Mouse (Mus musculus): ENCODE results near the gene Ccnb3.
"Not testable (repeated sequence)": the region's sequence is repeated elsewhere in the genome, so short reads cannot be mapped to it uniquely, and the experiment has no call there.

The Ccnb3 gene

GRCm38 (mm10) chrX:7041519-7041918 lies at the start of gene Ccnb3:
Ccnb3 (minus strand) TSS chrX:7041619.
- DNase-seq (ENCODE audit: low read depth, low spot score), result no peak

GRCm38 (mm10) chrX:7090323-7090722 lies 48.9 kb upstream of the Ccnb3 start:
- DNase-seq (ENCODE audit: low read depth, low spot score), result no peak

- no peak for DNase-seq (ENCODE audit: low read depth, low spot score)
These were observed 44.5 kb upstream of the Ccnb3 start for GRCm38 (mm10) chrX:7085878-7086277.

GRCm38 (mm10) chrX:7079820-7080429 lies 38.5 kb upstream of the Ccnb3 start:
- no peak for DNase-seq (ENCODE audit: low read depth, low spot score)

- DNase-seq (ENCODE audit: low read depth, low spot score), result no peak
These were observed 26.6 kb upstream of the Ccnb3 start for GRCm38 (mm10) chrX:7068002-7068401.

- no peak for DNase-seq (ENCODE audit: low read depth, low spot score)
These were observed 25.8 kb upstream of the Ccnb3 start, which contains the start of gene Akap4 for GRCm38 (mm10) chrX:7067219-7067618. Akap4 (plus strand) TSS chrX:7067519.

GRCm38 (mm10) chrX:7064109-7064508 lies 22.7 kb upstream of the Ccnb3 start:
- no peak for DNase-seq (ENCODE audit: low read depth, low spot score)

- DNase-seq (ENCODE audit: low read depth, low spot score), result no peak
These were observed 16.2 kb upstream of the Ccnb3 start for GRCm38 (mm10) chrX:7057634-7058033.

- DNase-seq (ENCODE audit: low read depth, low spot score), result no peak
These were observed 15.6 kb upstream of the Ccnb3 start for GRCm38 (mm10) chrX:7057056-7057455.

GRCm38 (mm10) chrX:6983916-6984315 lies 57.5 kb downstream of the Ccnb3 start:
- not testable (repeated sequence) for DNase-seq (ENCODE audit: low read depth, low spot score)

- DNase-seq (ENCODE audit: low read depth, low spot score), result no peak
These were observed 69.5 kb downstream of the Ccnb3 start for GRCm38 (mm10) chrX:6971956-6972355.

GRCm38 (mm10) chrX:6968598-6968997 lies 72.8 kb downstream of the Ccnb3 start:
- DNase-seq (ENCODE audit: low read depth, low spot score), result no peak

Measured in embryo, embryonic 11.5 days (tissue).